Mouse (Mus musculus) cerebellum, postnatal 4 days (tissue): ENCODE results near the gene Qprt.

ENCODE experiments used
- DNase-seq, 2 experiments: peaks; one replicate each; pipeline ENCODE4 v3.0.0; 2022; ENCODE audit warnings: low spot score in 2 of 2, mixed read lengths in 1 of 2

Qprt gene

DNA sequence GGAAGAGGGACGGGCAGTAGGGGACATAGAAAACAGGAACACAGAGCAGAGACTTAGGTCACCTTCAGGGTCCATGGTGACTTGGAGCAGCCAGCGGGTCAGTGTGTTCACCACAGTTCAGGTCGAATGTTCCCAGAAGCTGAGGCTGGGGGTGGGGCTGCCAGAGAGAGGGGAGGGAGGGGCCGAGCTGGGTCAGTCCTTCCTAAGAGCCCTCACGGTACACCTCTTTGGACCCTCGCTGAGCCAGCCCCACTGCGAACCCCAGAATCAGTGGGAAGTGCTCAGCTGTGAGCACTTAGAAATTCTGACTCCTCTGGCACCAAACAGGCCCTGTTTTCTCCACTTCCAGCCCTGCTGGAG is at the start of gene Qprt:
Gene Qprt (minus strand): TSS at position 316 of the 360 bp plus-strand sequence.
- no peak for DNase-seq

DNA sequence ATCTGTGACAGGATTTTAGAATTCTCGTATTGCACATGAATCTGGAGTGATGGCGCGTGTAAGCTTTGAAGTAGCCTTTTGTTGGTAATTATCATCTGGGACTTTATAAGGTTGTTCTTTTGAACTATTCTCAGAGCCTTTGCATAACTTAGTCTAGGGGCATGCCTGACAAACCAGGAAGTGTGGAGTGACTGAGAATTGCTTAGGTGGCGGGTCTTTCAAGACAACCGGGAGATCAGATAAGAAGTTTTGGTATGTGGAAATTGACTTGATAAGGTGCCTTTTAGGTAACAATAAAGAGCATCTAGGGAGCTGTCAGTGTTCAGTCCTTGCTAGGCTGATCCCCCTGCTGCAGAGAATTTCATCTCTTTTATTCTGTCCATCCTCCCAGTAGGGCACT is 44.5 kb upstream of the Qprt start:
- no peak for DNase-seq

DNA sequence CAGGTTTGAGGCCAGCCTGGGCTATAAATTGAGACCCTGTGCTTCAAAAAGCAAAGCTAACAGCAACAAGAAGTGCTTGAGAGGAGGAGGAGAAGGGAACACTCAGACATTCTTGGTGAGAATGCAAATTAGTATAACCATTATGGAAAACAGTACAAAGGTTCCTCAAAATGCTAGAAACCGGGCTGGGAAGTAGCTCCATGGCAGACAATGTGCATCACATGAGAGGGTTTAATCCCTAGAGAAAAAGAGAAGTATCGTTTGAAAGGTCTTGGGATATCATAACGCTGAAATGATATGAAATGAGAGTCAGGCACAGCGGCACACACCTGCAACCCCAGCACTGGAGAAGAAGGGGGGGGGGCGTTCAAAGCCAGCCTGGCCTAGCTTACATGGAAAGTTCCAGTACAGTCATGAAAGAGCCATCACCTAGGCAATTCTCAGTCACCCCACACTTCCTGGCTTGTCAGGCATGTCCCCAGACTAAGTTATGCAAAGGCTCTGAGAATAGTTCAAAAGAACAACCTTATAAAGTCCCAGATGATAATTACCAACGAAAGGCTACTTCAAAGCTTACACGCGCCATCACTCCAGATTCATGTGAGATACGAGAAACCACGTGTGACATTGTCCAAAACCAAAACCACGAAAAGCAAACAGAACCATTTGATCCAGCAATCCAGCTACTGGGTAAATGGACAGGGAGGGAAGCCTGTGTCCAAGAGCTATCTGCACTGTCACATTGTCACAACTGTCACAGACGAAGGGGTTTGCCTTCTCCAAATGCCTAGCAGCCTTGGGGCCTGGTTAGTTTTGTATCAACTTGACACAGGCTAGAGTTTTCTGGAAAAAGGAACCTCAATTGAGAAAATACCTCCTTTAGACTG is 43.8 kb upstream of the Qprt start:
- no peak for DNase-seq

DNA sequence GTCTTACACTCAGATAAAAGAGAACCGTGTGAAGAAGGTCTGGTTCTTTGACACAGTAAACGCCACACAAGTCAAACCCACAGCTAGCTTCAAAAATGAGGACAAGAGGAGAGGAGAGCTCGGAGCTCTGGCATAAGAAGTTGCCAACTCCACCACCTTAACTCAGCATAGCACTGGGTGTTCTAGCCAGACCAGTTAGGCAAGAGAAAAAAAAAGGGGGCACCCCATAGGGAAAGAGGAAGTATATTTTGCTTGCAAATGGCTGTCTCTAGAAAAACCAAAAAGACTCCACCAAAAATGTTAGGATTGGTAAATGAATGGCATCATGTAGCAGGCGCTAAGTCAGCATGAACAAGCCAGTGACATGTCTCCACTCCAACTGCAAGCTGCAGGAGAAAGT is 42.0 kb upstream of the Qprt start:
- DNase-seq, result no peak

DNA sequence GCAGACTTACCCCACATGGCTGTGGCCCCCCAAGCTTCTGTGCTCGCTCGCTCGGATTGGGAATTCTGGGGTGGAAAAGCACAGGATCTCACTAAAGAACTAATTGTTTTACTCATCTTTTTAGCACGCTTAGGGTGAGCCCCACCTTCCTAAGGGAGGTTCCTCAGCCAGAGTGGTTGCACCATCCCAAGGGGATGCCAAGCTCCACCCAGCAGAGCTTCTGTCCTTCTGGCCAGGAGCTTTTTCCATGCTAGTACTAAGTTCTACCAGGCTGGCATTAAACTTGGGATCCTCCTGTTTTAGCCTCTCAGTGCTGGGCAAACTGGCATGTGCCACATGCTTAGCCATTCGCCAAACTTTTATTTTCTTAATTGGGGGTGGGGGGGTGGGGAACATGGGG is 40.5 kb upstream of the Qprt start:
- no peak for DNase-seq

DNA sequence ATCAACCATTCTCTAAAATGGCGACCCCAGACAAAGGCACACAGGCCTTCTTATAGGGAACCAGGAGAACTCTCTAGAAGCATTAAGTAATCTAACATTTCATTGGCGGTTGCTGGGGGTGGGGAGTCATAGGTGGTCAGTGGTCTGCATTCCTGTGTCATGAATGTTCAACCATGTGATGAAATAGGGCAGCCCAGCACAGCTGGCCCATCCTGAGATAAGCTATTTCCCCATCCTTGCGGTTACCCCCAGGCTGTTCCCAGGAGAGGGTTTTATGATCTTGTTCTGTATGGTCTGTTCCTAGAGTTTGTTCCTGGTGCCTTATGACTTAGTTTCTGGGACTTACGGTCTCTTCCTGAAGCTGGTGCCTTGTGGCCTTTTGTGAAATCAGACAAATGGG is 35.5 kb upstream of the Qprt start:
- DNase-seq, result no peak

DNA sequence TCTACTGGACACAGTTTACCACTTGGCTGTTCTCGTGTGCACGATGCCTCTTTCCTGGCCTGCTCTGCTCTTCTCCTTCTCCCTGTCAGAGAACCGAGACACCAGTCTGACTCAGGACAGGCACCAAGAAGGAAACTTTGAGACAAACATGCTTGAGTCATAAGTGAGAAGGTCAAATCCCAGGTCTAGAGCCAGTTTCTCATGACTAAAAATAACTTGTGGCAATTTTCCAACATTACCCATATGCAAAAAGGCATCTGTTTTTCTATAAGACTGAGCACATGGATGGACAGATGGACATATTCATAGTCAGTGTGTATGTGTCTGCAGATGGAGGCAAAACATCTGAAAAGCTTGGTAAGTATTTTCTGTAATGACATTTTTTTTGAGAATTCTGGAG is 31.5 kb upstream of the Qprt start:
- no peak for DNase-seq

DNA sequence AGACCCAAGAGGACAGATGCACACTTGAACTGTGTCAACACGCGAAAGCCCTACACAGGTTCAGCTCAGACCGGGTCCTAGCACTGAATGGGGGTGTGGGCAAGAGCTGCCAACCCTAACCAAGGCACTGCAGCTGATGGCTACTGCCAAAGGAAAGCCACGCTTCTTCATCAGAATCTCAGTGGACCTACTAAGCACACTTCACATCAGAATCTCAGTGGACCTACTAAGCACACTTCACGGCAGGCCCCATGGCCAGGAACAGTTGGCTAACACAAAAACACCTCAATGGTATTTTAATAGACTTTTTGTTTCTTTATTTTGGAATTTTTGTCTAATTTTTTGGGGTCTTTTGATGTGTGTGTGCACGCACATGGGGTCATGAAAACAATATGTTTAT is 30.4 kb upstream of the Qprt start:
- DNase-seq, result no peak

DNA sequence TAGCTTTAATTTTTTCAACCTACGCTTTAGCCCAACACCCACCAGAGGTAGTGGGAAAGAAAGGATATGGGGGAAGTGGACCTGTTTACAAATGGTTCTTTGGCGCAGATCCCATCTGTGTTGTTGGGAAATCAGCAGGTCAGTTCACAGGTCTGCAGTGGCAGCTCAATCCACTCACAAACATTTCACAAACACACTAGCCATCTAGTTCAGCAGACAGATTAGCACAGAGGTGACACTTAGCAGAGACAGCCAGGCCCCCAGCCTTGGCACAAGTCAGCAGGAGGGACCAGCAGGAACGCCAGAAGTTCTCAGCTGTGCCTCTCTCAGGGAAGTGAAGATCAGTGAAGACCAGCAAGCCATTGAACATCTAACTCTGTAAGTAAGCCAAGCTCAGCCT is 25.9 kb upstream of the Qprt start:
- no peak for DNase-seq

DNA sequence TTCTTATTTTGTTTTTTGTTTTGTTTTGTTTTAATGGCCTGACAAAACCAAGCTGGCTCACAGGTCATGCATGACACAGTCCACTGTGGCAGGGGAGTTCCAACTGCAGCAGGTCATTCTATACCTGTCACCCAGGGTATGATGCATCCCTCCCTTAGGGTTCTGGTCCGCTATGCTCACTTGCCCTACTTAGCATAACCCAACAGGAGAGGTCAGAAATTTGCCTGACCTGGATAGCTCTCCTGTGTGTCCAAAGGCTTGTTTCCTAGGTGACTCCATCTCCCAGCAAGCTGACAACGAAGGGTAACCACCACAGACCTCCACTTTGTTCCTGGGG is 24.2 kb upstream of the Qprt start:
- DNase-seq, result no peak

DNA sequence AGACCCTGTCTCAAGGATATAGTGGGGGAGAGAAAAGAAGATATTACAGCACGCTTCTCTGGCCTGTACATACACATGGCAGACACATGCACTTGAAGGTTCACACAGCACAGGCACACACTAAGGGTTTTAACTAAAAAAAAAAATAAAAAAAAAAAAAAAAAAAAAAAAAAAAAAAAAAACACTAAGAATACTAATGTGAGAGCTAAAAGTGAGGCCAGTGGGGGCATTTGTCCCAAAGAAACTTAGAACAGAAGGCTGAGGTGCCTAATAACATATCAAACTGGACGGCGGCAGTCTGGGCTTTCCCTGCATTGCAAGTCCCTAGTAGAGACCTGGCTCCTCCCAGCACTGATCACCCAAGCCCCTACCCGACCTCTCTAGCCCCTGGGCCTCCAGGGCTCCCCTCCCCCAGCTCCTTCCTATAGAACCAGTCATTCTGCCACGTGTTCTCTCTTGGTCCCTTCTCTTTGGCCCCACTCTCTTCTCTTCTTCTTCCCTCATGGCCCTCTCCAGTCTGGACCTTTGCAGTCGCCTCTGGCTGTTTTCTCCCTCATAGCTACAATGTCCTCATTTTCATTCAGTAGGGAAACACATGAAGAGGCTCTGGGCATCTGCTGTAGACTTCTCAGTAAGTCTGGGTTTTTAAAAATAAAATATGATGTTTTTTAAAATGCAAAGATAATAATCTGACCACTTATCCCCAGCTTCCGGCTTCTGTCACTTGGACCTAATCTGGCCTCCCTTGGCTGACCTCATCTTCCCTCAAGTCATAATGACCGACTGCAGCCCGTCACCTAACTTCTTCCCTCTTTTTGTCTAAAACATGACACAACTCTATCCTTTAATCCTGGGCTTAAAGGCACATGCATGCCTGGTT is 23.6 kb upstream of the Qprt start:
- no peak for DNase-seq

DNA sequence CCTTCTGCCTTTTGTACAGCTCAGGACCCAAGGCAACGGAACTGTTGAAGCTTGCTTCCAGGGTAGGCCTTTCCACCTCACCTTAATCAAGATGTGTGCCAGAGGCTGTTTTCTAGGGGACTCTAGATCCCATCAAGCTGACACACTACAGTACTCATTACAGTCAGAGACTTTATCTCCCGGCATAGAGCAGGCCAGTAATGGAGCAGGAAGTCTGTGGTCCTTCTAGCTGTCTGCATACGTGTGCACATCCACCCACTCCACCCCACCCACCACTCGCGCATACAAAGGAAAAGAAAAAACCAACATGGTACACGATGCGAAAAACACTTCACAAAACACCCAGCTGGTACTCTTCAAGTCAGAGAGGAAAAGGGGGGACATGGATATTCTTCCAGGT is 22.4 kb upstream of the Qprt start:
- DNase-seq, result no peak

DNA sequence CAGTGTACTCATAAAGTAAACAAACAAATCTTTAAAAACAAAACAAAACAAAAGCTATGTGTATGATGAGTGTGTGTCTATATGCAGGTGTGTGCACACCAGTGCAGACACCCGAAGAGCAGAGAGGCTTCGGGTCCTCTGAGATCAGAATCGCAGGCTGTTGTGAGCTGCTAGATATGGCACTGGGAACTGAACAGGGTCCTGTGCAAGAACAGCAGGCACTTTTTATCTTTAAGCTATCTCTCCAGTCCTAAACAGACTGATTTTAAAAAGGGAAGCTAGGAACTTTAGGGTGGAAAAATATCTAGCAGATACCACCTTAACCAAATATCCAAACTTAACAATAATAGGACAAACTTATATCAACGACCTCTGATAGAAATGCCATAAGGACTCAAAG is 20.6 kb upstream of the Qprt start:
- DNase-seq, result no peak

DNA sequence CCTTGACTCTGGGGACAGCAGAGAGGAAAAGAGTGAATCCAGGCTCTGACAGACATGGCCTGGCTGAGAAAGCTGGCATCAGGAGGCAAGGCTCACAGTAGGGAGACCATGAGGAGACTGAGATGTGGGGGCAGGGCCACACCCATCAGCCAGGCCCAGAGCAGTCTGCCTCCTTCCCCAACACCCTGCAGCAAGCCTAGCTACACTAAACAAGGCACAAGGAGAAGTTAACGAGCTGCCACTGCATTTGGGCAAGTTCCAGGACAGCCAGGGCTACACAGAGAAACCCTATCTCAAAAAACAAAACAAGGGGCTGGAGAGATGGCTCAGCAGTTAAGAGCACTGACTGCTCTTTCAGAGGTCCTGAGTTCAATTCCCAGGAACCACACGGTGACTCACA is 20.2 kb upstream of the Qprt start:
- DNase-seq, result no peak

DNA sequence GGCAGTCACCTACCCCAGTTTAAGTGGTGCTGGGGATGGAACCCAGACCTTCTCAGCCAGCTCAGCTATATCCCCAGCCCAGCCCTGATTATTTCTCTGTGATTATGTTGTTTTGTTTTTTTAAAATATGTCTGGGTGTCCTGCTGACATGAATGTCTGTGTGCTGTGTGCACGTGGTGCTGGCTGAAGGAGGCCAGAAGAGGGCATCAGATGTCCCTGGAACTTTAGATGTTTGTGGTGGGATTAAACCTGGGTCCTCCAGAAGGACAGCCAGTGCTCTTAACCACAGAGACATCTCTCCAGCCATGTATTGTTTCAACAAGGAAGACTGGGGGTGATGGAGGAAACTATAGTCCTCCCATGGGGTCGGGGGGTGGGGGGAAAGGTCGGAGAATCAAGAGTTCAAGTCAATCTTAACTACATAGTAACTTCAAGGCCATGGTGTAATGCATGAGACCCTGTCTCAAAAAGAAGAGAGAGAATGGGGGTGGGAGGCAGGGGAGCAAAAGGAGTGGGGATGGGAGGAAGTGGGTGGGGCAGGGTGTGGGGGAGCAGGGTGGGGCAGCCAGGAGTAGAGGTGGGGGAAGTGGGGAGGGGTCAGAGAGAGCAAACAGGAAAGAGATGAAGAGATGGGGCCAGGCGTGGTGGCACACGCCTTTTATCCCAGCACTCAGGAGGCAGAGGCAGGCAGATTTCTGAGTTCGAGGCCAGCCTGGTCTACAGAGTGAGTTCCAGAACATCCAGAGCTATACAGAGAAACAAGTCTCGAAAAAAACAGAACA is 18.8 kb upstream of the Qprt start:
- no peak for DNase-seq

DNA sequence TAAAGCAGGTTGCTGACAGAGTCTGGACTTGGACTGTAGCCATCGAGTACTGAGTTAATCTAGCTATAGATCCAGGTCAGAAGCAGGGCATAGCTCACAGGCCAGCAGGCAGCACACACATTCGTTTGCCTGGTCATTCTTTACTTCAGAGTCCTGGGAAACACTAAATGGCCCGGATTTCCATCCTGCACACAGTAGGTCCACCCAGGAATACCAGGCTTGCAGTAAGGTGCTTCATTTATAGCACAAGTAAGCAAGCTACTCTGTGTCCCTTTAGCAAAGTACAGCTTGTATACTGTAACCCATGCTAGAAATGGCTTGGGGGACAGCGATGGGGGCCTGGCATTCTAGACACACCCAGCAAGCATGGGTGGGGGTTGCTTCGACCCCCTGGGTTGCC is 17.5 kb upstream of the Qprt start:
- no peak for DNase-seq

DNA sequence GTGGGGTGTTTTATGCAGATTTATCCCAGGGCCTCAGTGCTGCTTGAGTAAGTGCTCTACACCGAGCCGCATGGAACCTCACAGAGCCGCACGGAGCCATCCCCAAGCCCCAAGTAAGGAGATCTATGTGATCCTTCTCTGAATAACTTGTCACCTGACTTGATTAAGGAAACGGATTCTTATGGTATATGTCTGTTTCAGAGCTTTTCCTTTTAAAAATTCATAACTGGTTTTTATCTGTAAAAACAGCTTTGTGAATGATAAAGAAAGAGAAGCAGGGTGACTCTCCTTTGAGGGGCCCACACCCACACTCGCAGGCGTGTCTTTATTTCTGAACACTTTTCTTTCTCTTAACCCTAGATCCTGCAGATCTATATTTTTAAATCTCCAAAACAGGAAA is 17.1 kb upstream of the Qprt start:
- DNase-seq, result no peak

DNA sequence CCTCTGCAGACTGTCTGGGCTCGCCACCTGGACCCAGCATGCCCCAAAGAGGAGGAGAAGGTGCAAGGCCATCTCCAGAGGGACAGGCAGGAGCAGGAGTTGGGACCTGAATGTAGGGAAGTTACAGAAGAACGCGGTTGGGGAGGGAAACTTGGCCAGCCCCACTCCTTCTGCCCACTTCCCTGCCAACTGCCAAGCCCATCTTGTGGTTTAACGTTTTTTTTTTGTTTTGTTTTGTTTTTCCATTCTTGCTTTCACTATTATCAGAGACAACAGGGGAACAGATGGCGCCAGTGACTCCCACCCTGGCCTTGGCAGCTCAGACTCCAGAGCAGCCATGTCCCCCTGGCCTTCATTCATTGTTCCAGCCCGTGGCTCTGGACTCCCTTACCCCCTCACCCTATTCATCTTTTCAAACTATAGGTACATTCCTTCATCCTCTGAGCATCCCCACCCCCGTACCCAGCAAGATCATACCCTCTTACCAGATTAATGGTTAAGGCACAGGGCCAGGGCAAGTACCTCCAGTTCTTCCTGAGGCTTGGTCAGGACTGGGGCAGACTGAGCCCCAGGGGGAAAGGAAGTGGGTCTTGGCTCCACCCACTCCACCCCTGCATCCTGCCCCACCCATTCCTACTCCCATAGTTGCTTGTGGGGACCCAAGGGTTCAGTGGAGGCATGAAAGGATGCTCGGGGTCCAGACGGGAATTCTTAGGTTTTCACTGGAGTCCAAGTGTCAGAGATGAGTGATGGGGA is 15.4 kb upstream of the Qprt start, which contains the start of gene Spn:
Gene Spn (minus strand): TSS at position 562 of the 756 bp plus-strand sequence.
- no peak for DNase-seq

DNA sequence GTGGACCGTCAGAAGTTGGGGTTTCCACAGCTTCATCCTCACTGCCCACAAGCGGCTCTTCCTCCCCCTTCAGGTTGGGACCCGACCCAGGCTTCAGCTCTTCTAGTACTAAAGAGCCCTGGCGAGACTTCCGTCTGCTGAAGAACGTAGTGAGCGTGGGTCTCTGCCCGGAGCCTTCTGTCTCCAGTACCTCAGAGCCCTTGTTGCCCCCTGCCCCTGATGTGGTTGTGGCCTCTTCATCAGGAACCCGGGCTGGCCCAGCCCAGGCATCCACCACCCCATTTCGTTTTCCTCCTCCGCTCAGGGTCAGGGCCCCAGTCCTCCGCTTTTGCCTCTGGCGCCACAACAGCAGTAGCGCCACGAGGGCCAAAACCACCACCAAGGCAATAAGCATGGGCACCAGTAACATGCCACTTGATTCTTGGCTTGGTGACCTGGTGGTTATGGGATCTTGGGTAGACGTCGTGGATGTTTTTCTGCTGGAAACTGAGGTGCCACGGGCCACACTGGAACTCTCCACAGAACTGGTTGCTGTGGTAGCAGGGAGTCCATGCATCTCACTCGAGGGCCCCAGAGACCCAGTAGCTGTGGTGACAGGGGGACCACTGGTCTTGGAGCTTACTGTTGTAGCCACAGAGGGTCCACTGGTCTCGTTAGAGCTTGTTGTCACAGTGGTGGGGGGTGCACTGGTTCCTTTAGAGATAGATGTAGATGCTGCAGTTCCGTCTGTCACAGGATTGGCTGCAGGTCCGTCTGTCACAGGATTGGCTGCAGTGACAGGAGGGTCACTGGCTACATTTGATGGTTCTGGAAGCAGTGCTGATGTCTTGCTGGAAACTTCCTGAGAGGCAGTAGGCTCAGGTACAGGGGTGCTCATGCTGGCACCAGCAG is 14.4 kb upstream of the Qprt start:
- DNase-seq, result no peak

DNA sequence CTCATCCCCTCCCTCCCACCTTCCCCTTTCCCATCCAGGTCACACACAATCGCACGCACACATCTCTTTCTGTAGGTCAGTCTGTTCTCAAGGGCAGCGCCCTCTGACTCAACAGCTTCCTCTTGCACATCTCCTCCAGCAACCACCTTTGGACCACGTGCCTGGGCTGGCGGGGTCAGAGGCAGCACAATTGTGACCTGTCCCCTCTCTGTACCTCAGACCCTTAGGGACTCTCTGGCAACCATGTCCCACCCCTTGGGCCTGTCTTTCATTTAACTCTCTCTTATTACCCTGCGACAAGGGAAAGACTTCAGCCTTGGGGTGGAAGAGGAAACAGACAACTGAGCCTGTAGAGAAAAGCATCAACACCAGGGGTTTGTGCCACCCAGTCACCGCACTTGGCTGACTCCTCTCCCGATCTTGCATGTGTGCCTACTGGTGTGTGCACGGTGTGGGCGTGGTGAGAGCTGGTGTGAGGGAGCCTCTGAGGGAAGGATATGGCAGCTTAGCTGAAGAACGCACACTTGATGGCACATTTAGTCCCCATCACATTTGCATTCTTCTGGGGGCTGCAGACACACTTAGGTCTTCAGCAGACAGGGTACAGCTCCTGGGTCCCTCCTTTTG is 12.9 kb upstream of the Qprt start:
- no peak for DNase-seq
